Mouse (Mus musculus): ENCODE results near the gene Ate1.

DNA sequence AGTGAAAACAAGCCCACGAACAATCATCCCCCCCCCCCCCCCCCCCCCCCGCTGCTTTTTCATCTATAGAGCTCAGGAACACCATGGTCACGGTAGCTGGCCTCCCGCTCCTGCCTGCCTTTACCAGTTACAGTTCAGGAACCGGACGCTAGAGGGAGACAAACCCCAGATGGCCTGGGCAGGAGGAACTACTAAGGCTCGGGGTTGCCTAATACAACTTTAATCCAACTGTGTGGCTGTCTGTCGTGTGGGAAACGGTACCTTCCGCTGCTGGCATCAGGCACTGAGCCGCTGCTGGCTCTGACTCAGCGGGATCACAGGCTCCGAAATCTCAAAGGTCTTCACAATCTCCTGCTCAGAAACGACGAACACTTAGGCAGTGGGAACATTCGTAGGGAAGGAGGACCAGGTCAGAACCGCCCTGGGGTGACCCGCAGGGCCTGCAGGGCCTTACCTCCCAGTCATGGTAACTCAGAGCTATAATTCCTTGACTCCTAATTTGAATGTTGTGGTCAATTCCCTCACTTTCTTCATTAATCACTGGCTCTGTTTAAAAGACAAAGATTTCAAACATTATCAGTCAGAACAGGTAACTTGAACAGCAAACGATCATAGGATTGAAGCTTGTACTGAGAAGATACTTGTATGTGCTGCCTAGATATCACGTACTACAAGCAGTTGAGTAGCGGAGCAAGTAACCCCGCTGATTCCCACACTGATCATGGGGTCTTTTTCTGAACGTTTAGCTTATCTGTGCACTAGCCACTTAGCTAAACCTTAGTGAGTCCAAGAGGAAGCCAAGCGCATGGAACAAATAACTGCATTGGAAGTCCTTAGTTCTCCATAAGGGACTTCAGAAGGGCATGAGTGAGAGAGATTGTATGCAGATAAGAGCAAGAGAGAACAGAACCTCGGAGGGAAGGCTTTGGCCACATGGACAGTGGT, 13.4 kb upstream of the Ate1 start:
- TF ChIP-seq CTCF (IDR thresholded peaks at IDR 0.05; ENCODE audit: extremely low read depth, insufficient read length, insufficient replicate concordance, low read depth, low read length) (peak; percentile 90; the same call in 1 of the 2 replicates), POLR2A (IDR thresholded peaks at IDR 0.05; ENCODE audit: low read depth, low read length) (no peak)

Measured in small intestine, adult 2 months (tissue).